Mouse (Mus musculus): ENCODE results near the gene Lypd3.

- TF ChIP-seq CTCF (IDR thresholded peaks at IDR 0.05; ENCODE audit: low read depth, low read length) (peak; percentile 54), POLR2A (IDR thresholded peaks at IDR 0.05; ENCODE audit: insufficient read depth, low read length) (no peak)
Observed at GRCm38 (mm10) chr7:24619671-24620397, 16.5 kb upstream of the Lypd3 start.
